ENCODE assay signal across 21 mouse cellular contexts in the genomic region with DNA sequence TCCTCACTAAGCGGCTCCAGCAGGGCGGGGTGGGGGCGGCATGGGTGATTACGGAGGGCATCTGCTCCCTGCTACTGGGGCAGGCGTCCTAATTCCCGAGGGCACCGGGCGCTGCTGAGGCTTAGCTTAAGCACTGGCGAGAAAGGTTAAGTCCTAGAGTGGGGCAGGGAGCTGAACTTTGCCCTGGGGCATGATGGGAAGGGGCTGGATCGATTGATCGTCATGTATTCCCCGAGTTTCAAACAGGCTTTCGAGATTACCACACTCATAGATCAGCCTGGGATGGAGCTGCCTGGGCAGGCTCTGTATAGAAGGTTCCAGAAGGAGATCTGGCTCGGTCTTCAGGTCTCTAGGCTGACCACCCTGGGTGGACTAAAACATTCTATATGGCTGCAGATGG. TPM values are rescaled to one million over a fixed set of nuclear protein-coding genes. Genes with fewer than 3 reads are reported as not detected.
A peak's percentile ranks its signal among the peaks of the same experiment; 100 is the strongest.
DNase-seq lines count a peak whose midpoint lies in the region; TF ChIP-seq lines count a peak whose summit lies in the region.
"Had no signal": no experiment of that assay in that cellular context is flagged by ENCODE, and none has a peak within 500 bp of the region (broad histone marks: within the 10 kb centered on the region; RNA-seq: fewer than 3 reads in every experiment).

No protein-coding gene starts in this region.

- 0 out of 2 replicates have a peak, but pooled peaks cover 3% of the 10 kb centered on the region for H3K27me3 ChIP-seq in heart, embryonic 10.5 days (ENCODE audit: insufficient read depth, poor library complexity, severe bottlenecking)
- H3K27me3 ChIP-seq in liver, adult 2 months (ENCODE audit: control insufficient read depth, insufficient read depth, low read length), result no peaks in the 10 kb centered on the region
- H3K27me3 ChIP-seq: embryonic facial prominence, embryonic 12.5 days; limb, embryonic 13.5 days; lung, embryonic 15.5 days; midbrain, embryonic 13.5 days had no signal

- WGBS in heart, embryonic 10.5 days, result 51% methylated on average over 14 of the region's 14 CpGs
- WGBS in liver, adult 2 months, result 25% methylated on average over 14 of the region's 14 CpGs

- TF ChIP-seq POLR2A in liver, adult 2 months (IDR thresholded peaks at IDR 0.05; ENCODE audit: extremely low read depth, insufficient read depth, low read length), result no peak

- TF ChIP-seq CTCF in liver, adult 2 months (IDR thresholded peaks at IDR 0.05; ENCODE audit: low read depth, low read length), result no peak

- peaks cover 67% of the 10 kb centered on the region for H3K4me1 ChIP-seq in heart, embryonic 10.5 days
- H3K4me1 ChIP-seq in liver, adult 2 months (ENCODE audit: control insufficient read depth, insufficient read depth, low read length), result peaks cover 28% of the 10 kb centered on the region
- H3K4me1 ChIP-seq: limb, embryonic 13.5 days had no signal

- H3K4me3 ChIP-seq in heart, embryonic 10.5 days, result no peak overlapping the region
- H3K4me3 ChIP-seq in liver, adult 2 months (ENCODE audit: insufficient read depth, low read depth, low read length), result no peak overlapping the region
- H3K4me3 ChIP-seq: embryonic facial prominence, embryonic 12.5 days; gastrocnemius, adult 2 months; limb, embryonic 13.5 days; lung, embryonic 15.5 days; midbrain, embryonic 13.5 days had no signal

- H3K36me3 ChIP-seq in heart, embryonic 10.5 days, result no peaks in the 10 kb centered on the region
- no peaks in the 10 kb centered on the region for H3K36me3 ChIP-seq in liver, adult 2 months (ENCODE audit: control insufficient read depth, insufficient read depth, low read length)
- H3K36me3 ChIP-seq: embryonic facial prominence, embryonic 12.5 days; limb, embryonic 13.5 days; lung, embryonic 15.5 days; midbrain, embryonic 13.5 days had no signal

- no peak for DNase-seq in heart, embryonic 10.5 days (ENCODE audit: low spot score)
- no peak for DNase-seq in heart, postnatal 4 days
- peak; percentile 81 for DNase-seq in liver, adult 2 months (ENCODE audit: extremely low read depth, low read depth, low spot score)
- no peak for DNase-seq in liver
- DNase-seq in R1 (ENCODE audit: low read depth, low spot score), result peak; percentile 47
- peak; percentile 43 for DNase-seq in retina, embryonic 14.5 days (ENCODE audit: low spot score)
- no peak for DNase-seq in ovary, postnatal 14 days (ENCODE audit: low spot score)
- DNase-seq: adrenal gland, adult 8-10 months; cerebellum, adult 11-12 months; cerebellum, postnatal 25 days; gastrocnemius, adult 2 months; kidney, adult 8-10 months; kidney, postnatal 25 days; thymus, adult 18-20 months had no signal

- no peaks in the 10 kb centered on the region for H3K9me3 ChIP-seq in heart, embryonic 10.5 days
- H3K9me3 ChIP-seq: limb, embryonic 13.5 days; lung, embryonic 15.5 days; midbrain, embryonic 13.5 days had no signal

- H3K79me2 ChIP-seq in liver, adult 2 months (ENCODE audit: control insufficient read depth, insufficient read depth, low read length), result no peaks in the 10 kb centered on the region

- H3K27ac ChIP-seq in heart, embryonic 10.5 days, result peak overlapping the region; percentile 83
- peak overlapping the region; percentile 85 for H3K27ac ChIP-seq in liver, adult 2 months (replicated peaks; ENCODE audit: insufficient read depth, low read depth, low read length)
- H3K27ac ChIP-seq: embryonic facial prominence, embryonic 12.5 days; gastrocnemius, adult 2 months; limb, embryonic 13.5 days; lung, embryonic 15.5 days; macrophage; midbrain, embryonic 13.5 days had no signal

- peak overlapping the region; percentile 24; the same call in 1 of the 2 replicates for H3K9ac ChIP-seq in liver, adult 2 months (ENCODE audit: low read depth, low read length)
- H3K9ac ChIP-seq: embryonic facial prominence, embryonic 12.5 days; limb, embryonic 13.5 days; lung, embryonic 15.5 days had no signal

RNA-seq across cellular contexts. Expression of gene 1190005I06Rik, which starts 25.3 kb away (rescaled TPM):
- polyA plus RNA-seq in heart, embryonic 10.5 days (2016; fragmentation: Nextera tagmentation; extraction: Ambion mirVana), result 4.6 and 7.7 TPM in 2 replicates
- 1 to 10 TPM; 7.5 to 9.3 TPM for total RNA-seq in heart, postnatal 4 days (2021)
- total RNA-seq in liver, adult 2 months (2014; rRNA removed), result 12.0 and 21.2 TPM in 2 replicates
- polyA plus RNA-seq in liver, adult 2 months (2012; rRNA removed), result 11.9 and 15.3 TPM in 2 replicates
- total RNA-seq: granulocyte monocyte progenitor cell, adult 5-6 weeks; neutrophil, adult 5-6 weeks had no signal

RNA-seq across cellular contexts. Expression of gene Gins2, which starts 33.1 kb away (rescaled TPM):
- 106 and 125 TPM in 2 replicates for polyA plus RNA-seq in heart, embryonic 10.5 days (2016; fragmentation: Nextera tagmentation; extraction: Ambion mirVana)
- 10 to 100 TPM; 42.0 to 43.2 TPM for total RNA-seq in heart, postnatal 4 days (2021)
- total RNA-seq in liver, adult 2 months (2014; rRNA removed), result 0.37 and 2.3 TPM in 2 replicates
- 1.9 TPM in 2 replicates for polyA plus RNA-seq in liver, adult 2 months (2012; rRNA removed)

RNA-seq across cellular contexts. Expression of gene Gm27021, which starts 45.7 kb away (rescaled TPM):
- polyA plus RNA-seq in heart, embryonic 10.5 days (2016; fragmentation: Nextera tagmentation; extraction: Ambion mirVana), result 1.9 and 2.8 TPM in 2 replicates
- not detected for total RNA-seq in heart, postnatal 4 days (2021)
- total RNA-seq in liver, adult 2 months (2014; rRNA removed), result 1.4 TPM in 1 of 2 replicates, not detected in the other
- not detected in 2 replicates for polyA plus RNA-seq in liver, adult 2 months (2012; rRNA removed)
- total RNA-seq: gastrocnemius, adult 2 months; granulocyte monocyte progenitor cell, adult 5-6 weeks; neutrophil, adult 5-6 weeks had no signal
- polyA plus RNA-seq: macrophage had no signal

RNA-seq across cellular contexts. Expression of gene Cox4i1, which starts 45.9 kb away (rescaled TPM):
- polyA plus RNA-seq in heart, embryonic 10.5 days (2016; fragmentation: Nextera tagmentation; extraction: Ambion mirVana), result 1,295 and 1,617 TPM in 2 replicates
- total RNA-seq in heart, postnatal 4 days (2021), result 1,000 to 10,000 TPM; 2,981 to 3,274 TPM
- 706 and 858 TPM in 2 replicates for total RNA-seq in liver, adult 2 months (2014; rRNA removed)
- 1,059 and 1,162 TPM in 2 replicates for polyA plus RNA-seq in liver, adult 2 months (2012; rRNA removed)

RNA-seq across cellular contexts. Expression of gene Emc8, which starts 46.2 kb away (rescaled TPM):
- polyA plus RNA-seq in heart, embryonic 10.5 days (2016; fragmentation: Nextera tagmentation; extraction: Ambion mirVana), result 249 and 314 TPM in 2 replicates
- total RNA-seq in heart, postnatal 4 days (2021), result 10 to 100 TPM; 78.7 to 82.4 TPM
- total RNA-seq in liver, adult 2 months (2014; rRNA removed), result 6.7 and 11.9 TPM in 2 replicates
- polyA plus RNA-seq in liver, adult 2 months (2012; rRNA removed), result 47.8 and 53.3 TPM in 2 replicates

Comparison
In these comparisons a context has a peak if more than half of its experiments do, and no peak if none do; other contexts are left out.
1. DNase-seq: peak in liver, adult 2 months (single experiment), R1 (single experiment) and retina, embryonic 14.5 days (single experiment); none in heart, embryonic 10.5 days (single experiment), heart, postnatal 4 days (single experiment), liver (single experiment) and ovary, postnatal 14 days (single experiment).
2. RNA of gene Gins2, which starts 33.1 kb away (total RNA-seq): 42.0 to 43.2 TPM in heart, postnatal 4 days; 0.37 to 2.3 TPM in liver, adult 2 months; every median in the first group is over 10 times any median in the second.